Mouse (Mus musculus) 3134 (cell line): ENCODE results near the gene Ndufaf7.

Source experiments
- DNase-seq: peaks from one replicate; pipeline ENCODE4 v3.0.0-alpha.2; 2011; ENCODE audit warnings: low spot score; ENCODE audit not compliant: insufficient read length; ENCODE audit errors: extremely low read depth

The Ndufaf7 gene

GRCm38 (mm10) chr17:78959473-78959872 is 22.5 kb downstream of the Ndufaf7 start:
- no peak for DNase-seq

GRCm38 (mm10) chr17:78964387-78964786 is 27.5 kb downstream of the Ndufaf7 start:
- DNase-seq: no peak

GRCm38 (mm10) chr17:78966092-78966883 is 29.4 kb downstream of the Ndufaf7 start:
- no peak for DNase-seq

GRCm38 (mm10) chr17:78968500-78968899 is 31.6 kb downstream of the Ndufaf7 start:
- no peak for DNase-seq

GRCm38 (mm10) chr17:78983166-78983565 is 46.2 kb downstream of the Ndufaf7 start:
- DNase-seq: no peak

- no peak for DNase-seq
These were observed 46.8 kb downstream of the Ndufaf7 start for GRCm38 (mm10) chr17:78983736-78984135.

- DNase-seq: no peak
These were observed 52.1 kb downstream of the Ndufaf7 start for GRCm38 (mm10) chr17:78989015-78989414.

- no peak for DNase-seq
These were observed 54.6 kb downstream of the Ndufaf7 start for GRCm38 (mm10) chr17:78991549-78991948.

GRCm38 (mm10) chr17:78992303-78993027 is 55.5 kb downstream of the Ndufaf7 start:
- DNase-seq: no peak

- DNase-seq: no peak
These were observed 56.7 kb downstream of the Ndufaf7 start for GRCm38 (mm10) chr17:78993670-78994069.

- no peak for DNase-seq
These were observed 57.4 kb downstream of the Ndufaf7 start for GRCm38 (mm10) chr17:78994382-78994781.

GRCm38 (mm10) chr17:78994931-78995820 is 58.2 kb downstream of the Ndufaf7 start:
- DNase-seq: peak; percentile 13
